Mouse (Mus musculus): ENCODE data around the gene 4931400O07Rik.

4931400O07Rik gene

DNA sequence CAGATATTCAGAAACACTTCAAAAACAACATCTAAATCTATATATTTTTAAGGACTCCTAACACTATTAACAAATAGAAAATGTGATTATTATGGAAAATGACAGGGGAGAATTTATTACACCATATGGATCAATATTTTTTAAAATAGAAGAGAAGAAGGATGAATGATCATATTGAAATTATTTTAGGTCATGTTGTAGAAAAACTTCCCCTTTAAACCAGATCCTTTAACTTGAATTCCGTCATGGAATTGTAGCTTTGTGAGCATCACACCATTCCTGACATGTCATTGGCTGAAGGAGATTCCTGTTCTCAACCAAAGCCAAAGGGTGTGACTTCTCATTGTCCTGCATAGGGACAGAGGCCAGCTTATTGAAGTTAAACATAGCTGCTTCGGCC is at the start of gene 4931400O07Rik:
TSS of gene 4931400O07Rik (plus strand) at position 301 of the 400 bp plus-strand sequence.
- no peak for DNase-seq (ENCODE audit: low read depth, low spot score)
